Comparison of ENCODE assay signal across 22 mouse cellular contexts in the genomic region with DNA sequence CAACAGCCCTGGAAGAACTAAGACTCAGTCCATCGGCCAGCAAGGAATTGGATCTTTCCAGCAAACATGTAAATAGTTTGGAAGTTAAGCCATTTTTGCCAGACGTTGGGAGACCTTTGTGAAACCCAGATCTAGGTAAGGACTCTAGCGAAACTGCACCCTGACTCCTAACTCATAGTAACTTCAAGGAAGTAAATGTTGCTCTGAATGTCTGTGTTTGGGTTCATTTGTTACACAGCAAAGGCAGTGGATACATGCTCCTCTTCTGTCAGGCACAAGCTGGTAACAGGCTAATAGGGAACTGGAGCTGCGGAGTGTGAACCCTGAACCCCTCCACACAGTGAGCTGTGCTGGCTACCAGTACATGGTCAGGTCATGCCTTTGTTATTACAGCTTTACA. TPM values are rescaled to one million over a fixed set of nuclear protein-coding genes. Genes with fewer than 3 reads are reported as not detected.
"Had no signal": no experiment of that assay in that cellular context is flagged by ENCODE, and none has a peak within 500 bp of the region (broad histone marks: within the 10 kb centered on the region; RNA-seq: fewer than 3 reads in every experiment).

No protein-coding gene starts in this region.

- H3K27ac ChIP-seq: neural tube, embryonic 13.5 days; neural tube, embryonic 15.5 days; stomach, embryonic 15.5 days; stomach, postnatal 0 days had no signal

- H3K4me1 ChIP-seq: neural tube, embryonic 13.5 days; neural tube, embryonic 15.5 days had no signal

- H3K9ac ChIP-seq: neural tube, embryonic 13.5 days; neural tube, embryonic 15.5 days; stomach, embryonic 15.5 days had no signal

- DNase-seq: retina, postnatal 1 day; right cerebral cortex, adult 18-20 months; right cerebral cortex, postnatal 14 days; right cerebral cortex, postnatal 25 days; right cerebral cortex, postnatal 4 days; spleen, adult 18-20 months; thymus, adult 18-20 months; thymus, adult 2 months; thymus, postnatal 14 days; thymus, postnatal 25 days; thymus, postnatal 36 days; thymus, postnatal 4 days had no signal

- H3K36me3 ChIP-seq: neural tube, embryonic 13.5 days; neural tube, embryonic 15.5 days; stomach, embryonic 15.5 days had no signal

- H3K9me3 ChIP-seq: stomach, embryonic 15.5 days had no signal

- H3K4me2 ChIP-seq: neural tube, embryonic 13.5 days; neural tube, embryonic 15.5 days; stomach, embryonic 15.5 days had no signal

- H3K4me3 ChIP-seq: neural tube, embryonic 13.5 days; neural tube, embryonic 15.5 days; stomach, embryonic 15.5 days had no signal

RNA-seq across cellular contexts. Expression of a gene that starts 28.7 kb away (rescaled TPM):
- total RNA-seq: neutrophil, adult 5-6 weeks had no signal
- polyA plus RNA-seq: small intestine, adult 2 months; spleen, adult 2 months; stomach, embryonic 14.5 days; stomach, embryonic 15.5 days; stomach, postnatal 0 days; testis, adult 2 months; urinary bladder, adult 2 months had no signal
